Mouse (Mus musculus): ENCODE results near the gene Fzd1.

DNA sequence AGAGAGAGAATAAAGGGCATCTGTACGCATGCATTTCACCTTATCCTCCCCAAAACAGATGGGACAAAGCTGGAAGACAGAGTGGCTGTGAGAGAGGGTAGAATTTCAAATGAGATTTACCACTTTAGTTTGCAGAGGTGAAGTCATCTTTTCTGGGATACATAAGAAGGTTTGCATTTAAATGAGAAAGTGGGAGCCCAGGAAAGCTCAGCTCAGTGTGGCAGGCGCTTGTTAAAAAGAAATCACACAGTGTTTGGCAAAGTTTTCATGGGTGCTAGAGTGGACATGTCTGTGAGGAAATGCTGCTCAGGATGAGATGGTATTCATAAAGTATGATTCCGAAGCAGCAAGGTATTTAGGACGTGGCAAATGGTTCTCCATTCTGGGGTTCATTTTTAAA lies 15.1 kb downstream of the Fzd1 start:
- TF ChIP-seq CTCF (IDR thresholded peaks at IDR 0.05; ENCODE audit: low read depth, low read length): no peak
- no peak for TF ChIP-seq TAL1 (conservative IDR thresholded peaks at IDR 0.05; ENCODE audit: low read depth, low read length)

Data from G1E (cell line).